37 mouse cellular contexts compared by ENCODE assay signal in genomic region chr10:75789081-75789735, GRCm38 (mm10). TPM values are rescaled to one million over a fixed set of nuclear protein-coding genes. Genes with fewer than 3 reads are reported as not detected.
A peak's percentile ranks its signal among the peaks of the same experiment; 100 is the strongest.
DNase-seq lines count a peak whose midpoint lies in the region; ATAC-seq and TF ChIP-seq lines count a peak whose summit lies in the region.
"Had no signal": no experiment of that assay in that cellular context is flagged by ENCODE, and none has a peak within 500 bp of the region (broad histone marks: within the 10 kb centered on the region; RNA-seq: fewer than 3 reads in every experiment).

No protein-coding gene starts in this region.

- H3K4me1 ChIP-seq in CH12.LX (ENCODE audit: control insufficient read depth in 1 of 2, insufficient read depth in 2 of 2), result peaks cover 22 to 38% of the 10 kb centered on the region in 2 experiments
- 0 out of 2 replicates have a peak, but pooled peaks cover 2% of the 10 kb centered on the region for H3K4me1 ChIP-seq in intestine, embryonic 15.5 days (replicated peaks)
- H3K4me1 ChIP-seq in liver, embryonic 13.5 days (replicated peaks), result peaks cover 8% of the 10 kb centered on the region; the same call in 1 of the 2 replicates
- H3K4me1 ChIP-seq in small intestine, adult 2 months (ENCODE audit: control insufficient read depth, insufficient read depth, insufficient read length, low read length), result peaks cover 12% of the 10 kb centered on the region
- H3K4me1 ChIP-seq: heart, embryonic 12.5 days; limb, embryonic 12.5 days; neural tube, embryonic 13.5 days had no signal

- 81% methylated on average over 6 of the region's 6 CpGs for WGBS in intestine, embryonic 15.5 days
- WGBS in liver, embryonic 13.5 days (ENCODE audit: insufficient replicate concordance), result 58% methylated on average over 6 of the region's 6 CpGs
- WGBS in small intestine, adult 2 months, result 66% methylated on average over 6 of the region's 6 CpGs

- dilution Hi-C loops in CH12.LX (cut with MboI; ENCODE audit: extremely low pct_ligation_motif_present, extremely low pct_unique_long_range_greater_than_20kb, low sequenced_read_pairs), result no loop called here

- no peaks in the 10 kb centered on the region for H3K9me3 ChIP-seq in CH12.LX (replicated peaks; ENCODE audit: low read length)
- no peaks in the 10 kb centered on the region for H3K9me3 ChIP-seq in intestine, embryonic 15.5 days
- H3K9me3 ChIP-seq in liver, embryonic 13.5 days (replicated peaks), result no peaks in the 10 kb centered on the region
- H3K9me3 ChIP-seq: heart, embryonic 12.5 days; hindbrain, embryonic 13.5 days; limb, embryonic 12.5 days; midbrain, embryonic 13.5 days; neural tube, embryonic 13.5 days had no signal

- TF ChIP-seq RAD21 in CH12.LX (IDR thresholded peaks at IDR 0.05; ENCODE audit: low read depth, low read length), result no peak

- no peak for DNase-seq in CH12.LX (ENCODE audit: extremely low read depth)
- no peak for DNase-seq in liver, embryonic 13.5 days
- DNase-seq in gastrocnemius, adult 18-20 months (ENCODE audit: low spot score), result no peak
- no peak for DNase-seq in kidney, postnatal 14 days
- DNase-seq: adrenal gland, adult 2 months; cerebellum, adult 2 months; cerebellum, postnatal 14 days; forebrain, postnatal 0 days; gastrocnemius, postnatal 14 days; heart, adult 18-20 months; heart, postnatal 4 days; layer of hippocampus, adult 9-11 months; lung, postnatal 10 days; right cerebral cortex, postnatal 25 days; spleen, adult 18-20 months; thymus, adult 2 months; thymus, postnatal 36 days had no signal

- no peaks in the 10 kb centered on the region for H3K79me2 ChIP-seq in CH12.LX (replicated peaks; ENCODE audit: control insufficient read depth, extremely low read depth, insufficient read depth, poor library complexity, severe bottlenecking)

- peaks cover 0 to 3% of the 10 kb centered on the region in 2 experiments for H3K36me3 ChIP-seq in CH12.LX (replicated peaks in 1 of 2; ENCODE audit: control insufficient read depth in 1 of 2, insufficient read depth in 1 of 2, low read length in 1 of 2)
- no peaks in the 10 kb centered on the region for H3K36me3 ChIP-seq in intestine, embryonic 15.5 days
- no peaks in the 10 kb centered on the region for H3K36me3 ChIP-seq in liver, embryonic 13.5 days
- peaks cover 2% of the 10 kb centered on the region; the same call in 1 of the 2 replicates for H3K36me3 ChIP-seq in small intestine, adult 2 months (ENCODE audit: control insufficient read depth, insufficient read depth, low read length)
- H3K36me3 ChIP-seq: heart, embryonic 12.5 days; hindbrain, embryonic 13.5 days; limb, embryonic 12.5 days; midbrain, embryonic 13.5 days; neural tube, embryonic 13.5 days had no signal

- H3K27me3 ChIP-seq in CH12.LX (replicated peaks), result no peaks in the 10 kb centered on the region
- H3K27me3 ChIP-seq in intestine, embryonic 15.5 days (replicated peaks), result no peaks in the 10 kb centered on the region
- H3K27me3 ChIP-seq in liver, embryonic 13.5 days, result 0 out of 2 replicates have a peak, but pooled peaks cover 7% of the 10 kb centered on the region
- H3K27me3 ChIP-seq in small intestine, adult 2 months (ENCODE audit: control insufficient read depth, insufficient read depth, low read length), result no peaks in the 10 kb centered on the region
- H3K27me3 ChIP-seq: heart, embryonic 12.5 days; limb, embryonic 12.5 days; midbrain, embryonic 13.5 days had no signal

- no peak overlapping the region for H3K4me3 ChIP-seq in CH12.LX (replicated peaks in 1 of 3; ENCODE audit: low read depth in 2 of 3, low read length in 2 of 3, poor library complexity in 1 of 3)
- no peak overlapping the region for H3K4me3 ChIP-seq in intestine, embryonic 15.5 days (replicated peaks)
- no peak overlapping the region for H3K4me3 ChIP-seq in liver, embryonic 13.5 days (replicated peaks)
- H3K4me3 ChIP-seq in small intestine, adult 2 months (ENCODE audit: low read depth, low read length), result no peak overlapping the region
- H3K4me3 ChIP-seq: erythroblast, embryonic 14.5 days; heart, embryonic 12.5 days; hindbrain, embryonic 13.5 days; limb, embryonic 12.5 days; midbrain, embryonic 13.5 days; neural tube, embryonic 13.5 days had no signal

- TF ChIP-seq POLR2A in CH12.LX (IDR thresholded peaks at IDR 0.05; ENCODE audit: low read depth, low read length), result no peak
- no peak for TF ChIP-seq POLR2A in small intestine, adult 2 months (IDR thresholded peaks at IDR 0.05; ENCODE audit: low read depth, low read length)

- no peak for TF ChIP-seq CTCF in CH12.LX (conservative IDR thresholded peaks at IDR 0.05 in 1 of 2, IDR thresholded peaks at IDR 0.05 in 1 of 2; ENCODE audit: low read depth in 2 of 2, low read length in 2 of 2)
- TF ChIP-seq CTCF in small intestine, adult 2 months (IDR thresholded peaks at IDR 0.05; ENCODE audit: extremely low read depth, insufficient read length, insufficient replicate concordance, low read depth, low read length), result no peak

- no peak overlapping the region for H3K9ac ChIP-seq in CH12.LX (ENCODE audit: insufficient read depth, low read depth)
- H3K9ac ChIP-seq in intestine, embryonic 15.5 days, result no peak overlapping the region
- H3K9ac ChIP-seq in liver, embryonic 13.5 days, result no peak overlapping the region
- H3K9ac ChIP-seq: forebrain, postnatal 0 days; heart, embryonic 12.5 days; hindbrain, embryonic 13.5 days; limb, embryonic 12.5 days; midbrain, embryonic 13.5 days; neural tube, embryonic 13.5 days had no signal

- no peak overlapping the region for H3K27ac ChIP-seq in CH12.LX (ENCODE audit: insufficient read depth, low read depth)
- H3K27ac ChIP-seq in intestine, embryonic 15.5 days, result no peak overlapping the region
- peak overlapping the region; percentile 23; the same call in 1 of the 2 replicates for H3K27ac ChIP-seq in liver, embryonic 13.5 days
- 0 out of 2 replicates have a peak overlapping the region, but pooled peaks have one; percentile 25 for H3K27ac ChIP-seq in small intestine, adult 2 months (ENCODE audit: insufficient read depth, low read depth, low read length)
- H3K27ac ChIP-seq: hindbrain, embryonic 13.5 days; kidney, postnatal 0 days; limb, embryonic 12.5 days; macrophage; midbrain, embryonic 13.5 days; neural tube, embryonic 13.5 days had no signal

- in situ Hi-C loops in CH12.LX (cut with MboI; ENCODE audit: low pct_ligation_motif_present, low pct_unique_long_range_greater_than_20kb, low sequenced_read_pairs), result no loop called here

- no peak overlapping the region for H3K4me2 ChIP-seq in CH12.LX (ENCODE audit: insufficient read depth, low read depth, poor library complexity, severe bottlenecking)
- H3K4me2 ChIP-seq in intestine, embryonic 15.5 days (replicated peaks), result no peak overlapping the region
- no peak overlapping the region for H3K4me2 ChIP-seq in liver, embryonic 13.5 days
- H3K4me2 ChIP-seq: heart, embryonic 12.5 days; hindbrain, embryonic 13.5 days; limb, embryonic 12.5 days; midbrain, embryonic 13.5 days; neural tube, embryonic 13.5 days had no signal

- ATAC-seq in intestine, embryonic 15.5 days, result peak; percentile 70; the same call in 1 of the 2 replicates
- ATAC-seq in liver, embryonic 13.5 days (ENCODE audit: low read depth), result peak; percentile 51; the same call in 1 of the 2 replicates
- no peak for ATAC-seq in frontal cortex, adult (ENCODE audit: low TSS enrichment)
- ATAC-seq: forebrain, postnatal 0 days; midbrain, embryonic 13.5 days had no signal

- no peak for TF ChIP-seq EP300 in CH12.LX (IDR thresholded peaks at IDR 0.05; ENCODE audit: low read length)

TF ChIP-seq in CH12.LX, 34 proteins besides CTCF, POLR2A, EP300 and RAD21 (continues in another document):
- TF ChIP-seq CHD2 (IDR thresholded peaks at IDR 0.05; ENCODE audit: low read length), result peak; percentile 56; the same call in 1 of the 2 replicates

RNA-seq across cellular contexts. Expression of gene Gstt3, which starts 8.0 kb away (rescaled TPM):
- 72.3 and 117 TPM in 2 replicates for total RNA-seq in CH12.LX (2012; rRNA removed)
- 109 and 110 TPM in 2 replicates for total RNA-seq in CH12.LX (2014; rRNA removed)
- 144 and 163 TPM in 2 replicates for polyA plus RNA-seq in CH12.LX (2012; ENCODE audit: insufficient read length, low read depth)
- 38.7 and 40.3 TPM in 2 replicates for polyA plus RNA-seq in intestine, embryonic 15.5 days (2015; fragmentation: Nextera tagmentation; extraction: Ambion mirVana)
- polyA plus RNA-seq in liver, embryonic 13.5 days (2015; fragmentation: Nextera tagmentation; extraction: Ambion mirVana), result 8.0 and 10.3 TPM in 2 replicates
- polyA plus RNA-seq in small intestine, adult 2 months (2012; rRNA removed), result 45.3 and 54.7 TPM in 2 replicates
- 1 to 10 TPM; 1.8 to 2.5 TPM for total RNA-seq in gastrocnemius, adult 18-20 months (2021)
- polyA plus RNA-seq: erythroblast, embryonic 14.5 days had no signal

RNA-seq across cellular contexts. Expression of gene Gm20441, which starts 8.5 kb away (rescaled TPM):
- total RNA-seq in CH12.LX (2012; rRNA removed) (0.42 and 0.68 TPM in 2 replicates), CH12.LX (2014; rRNA removed) (0.55 TPM in 1 of 2 replicates, not detected in the other)
- polyA plus RNA-seq in CH12.LX (2012; ENCODE audit: insufficient read length, low read depth), result not detected in 2 replicates
- 0.96 TPM in 1 of 2 replicates, not detected in the other for polyA plus RNA-seq in intestine, embryonic 15.5 days (2015; fragmentation: Nextera tagmentation; extraction: Ambion mirVana)
- not detected in 2 replicates for polyA plus RNA-seq in liver, embryonic 13.5 days (2015; fragmentation: Nextera tagmentation; extraction: Ambion mirVana)
- polyA plus RNA-seq in small intestine, adult 2 months (2012; rRNA removed), result not detected in 2 replicates
- total RNA-seq in gastrocnemius, adult 18-20 months (2021), result not detected
- total RNA-seq: adrenal gland, adult 2 months; forebrain, postnatal 0 days; gastrocnemius, postnatal 14 days; heart, adult 18-20 months; heart, postnatal 4 days; left cerebral cortex, adult 18-20 months; left cerebral cortex, postnatal 25 days; megakaryocyte-erythroid progenitor cell, adult 5-6 weeks had no signal
- polyA plus RNA-seq: adrenal gland, adult 2 months; cerebellum, adult 2 months; cortical plate, adult 2 months; embryonic facial prominence, embryonic 14.5 days; erythroblast, embryonic 14.5 days; forebrain, embryonic 11.5 days; forebrain, postnatal 0 days; heart, embryonic 12.5 days; heart, postnatal 0 days; hindbrain, embryonic 13.5 days; kidney, adult 2 months; lung, adult 2 months; macrophage; midbrain, embryonic 13.5 days; neural tube, embryonic 13.5 days; thymus, adult 2 months had no signal

RNA-seq across cellular contexts. Expression of gene Gstt1, which starts 9.2 kb away (rescaled TPM):
- total RNA-seq in CH12.LX (2012; rRNA removed), result 50.9 and 58.1 TPM in 2 replicates
- total RNA-seq in CH12.LX (2014; rRNA removed), result 2.4 and 2.9 TPM in 2 replicates
- 4.5 and 6.2 TPM in 2 replicates for polyA plus RNA-seq in CH12.LX (2012; ENCODE audit: insufficient read length, low read depth)
- polyA plus RNA-seq in intestine, embryonic 15.5 days (2015; fragmentation: Nextera tagmentation; extraction: Ambion mirVana), result 15.0 and 16.6 TPM in 2 replicates
- 49.2 and 50.2 TPM in 2 replicates for polyA plus RNA-seq in liver, embryonic 13.5 days (2015; fragmentation: Nextera tagmentation; extraction: Ambion mirVana)
- polyA plus RNA-seq in small intestine, adult 2 months (2012; rRNA removed), result 103 and 157 TPM in 2 replicates
- total RNA-seq in gastrocnemius, adult 18-20 months (2021), result 1 to 10 TPM; 6.0 to 8.0 TPM

RNA-seq across cellular contexts. Expression of gene Ddt, which starts 16.0 kb away (rescaled TPM):
- total RNA-seq in CH12.LX (2012; rRNA removed) (229 and 390 TPM in 2 replicates), CH12.LX (2014; rRNA removed) (766 and 869 TPM in 2 replicates)
- polyA plus RNA-seq in CH12.LX (2012; ENCODE audit: insufficient read length, low read depth), result 599 and 608 TPM in 2 replicates
- polyA plus RNA-seq in intestine, embryonic 15.5 days (2015; fragmentation: Nextera tagmentation; extraction: Ambion mirVana), result 74.7 and 76.1 TPM in 2 replicates
- 180 and 186 TPM in 2 replicates for polyA plus RNA-seq in liver, embryonic 13.5 days (2015; fragmentation: Nextera tagmentation; extraction: Ambion mirVana)
- polyA plus RNA-seq in small intestine, adult 2 months (2012; rRNA removed), result 47.3 and 67.8 TPM in 2 replicates
- 10 to 100 TPM; 30.6 to 38.3 TPM for total RNA-seq in gastrocnemius, adult 18-20 months (2021)

RNA-seq across cellular contexts. Expression of gene Cabin1, which starts 25.1 kb away (rescaled TPM):
- total RNA-seq in CH12.LX (2012; rRNA removed) (29.0 and 35.8 TPM in 2 replicates), CH12.LX (2014; rRNA removed) (11.8 and 12.0 TPM in 2 replicates)
- polyA plus RNA-seq in CH12.LX (2012; ENCODE audit: insufficient read length, low read depth), result 38.9 and 46.0 TPM in 2 replicates
- polyA plus RNA-seq in intestine, embryonic 15.5 days (2015; fragmentation: Nextera tagmentation; extraction: Ambion mirVana), result 29.0 and 32.6 TPM in 2 replicates
- polyA plus RNA-seq in liver, embryonic 13.5 days (2015; fragmentation: Nextera tagmentation; extraction: Ambion mirVana), result 15.4 and 16.6 TPM in 2 replicates
- 25.0 and 39.0 TPM in 2 replicates for polyA plus RNA-seq in small intestine, adult 2 months (2012; rRNA removed)
- total RNA-seq in gastrocnemius, adult 18-20 months (2021), result 1 to 10 TPM; 7.7 to 8.0 TPM

Comparison
In these comparisons a context has a peak if more than half of its experiments do, and no peak if none do; other contexts are left out.
1. H3K27ac ChIP-seq: peak in liver, embryonic 13.5 days (single experiment) and small intestine, adult 2 months (single experiment); none in CH12.LX (single experiment) and intestine, embryonic 15.5 days (single experiment).